Mouse (Mus musculus) liver, embryonic 12.5 days (tissue): Measurements from ENCODE around the gene 2610528A11Rik. TPM values are rescaled to one million over a fixed set of nuclear protein-coding genes. Genes with fewer than 3 reads are reported as not detected.

Experiments used
- ATAC-seq: fragments of 200-750 bp; cut with Nextera tagmentation; 2 replicates; pipeline ENCODE4 v1.8.0; 2017; ENCODE audit warnings: moderate number of reproducible peaks, mild to moderate bottlenecking, moderate library complexity
- H3K27ac ChIP-seq: fragments of 300-500 bp; sonication (generic); 2 replicates; pipeline ENCODE4 v1.5.1; 2016; ENCODE audit warnings: mild to moderate bottlenecking
- H3K27me3 ChIP-seq: fragments of 300-500 bp; sonication (generic); replicated peaks from 2 replicates; pipeline ENCODE4 v1.6.1; 2016; ENCODE audit warnings: mild to moderate bottlenecking, moderate library complexity
- H3K36me3 ChIP-seq: fragments of 300-500 bp; sonication (generic); 2 replicates; pipeline ENCODE4 v1.6.1; 2016; ENCODE audit warnings: mild to moderate bottlenecking, moderate library complexity
- H3K4me1 ChIP-seq: fragments of 300-500 bp; sonication (generic); 2 replicates; pipeline ENCODE4 v1.6.1; 2016
- H3K4me2 ChIP-seq: fragments of 300-500 bp; sonication (generic); 2 replicates; pipeline ENCODE4 v1.6.1; 2016; ENCODE audit warnings: mild to moderate bottlenecking, moderate library complexity
- H3K4me3 ChIP-seq: fragments of 300-500 bp; sonication (generic); 2 replicates; pipeline ENCODE4 v1.5.1; 2016; ENCODE audit warnings: mild to moderate bottlenecking, moderate library complexity
- H3K9ac ChIP-seq: fragments of 300-500 bp; sonication (generic); 2 replicates; pipeline ENCODE4 v1.6.1; 2016; ENCODE audit warnings: mild to moderate bottlenecking, moderate library complexity
- H3K9me3 ChIP-seq: fragments of 300-500 bp; sonication (generic); replicated peaks from 2 replicates; pipeline ENCODE4 v1.6.1; 2016; ENCODE audit warnings: mild to moderate bottlenecking, moderate library complexity
- WGBS: fragments of 180-500 bp; shearing (Covaris S2); methylation state at CpG from one replicate; pipeline ENCODE4 v1.1.7; 2016; ENCODE audit not compliant: insufficient replicate concordance; 5-methylcytosine and 5-hydroxymethylcytosine counted together
- polyA plus RNA-seq: library from polyadenylated mRNA; unstranded; fragments of >200 nt; fragmentation: Nextera tagmentation; extraction: Ambion mirVana; gene quantifications from 2 replicates; pipeline ENCODE4 v1.2.1, GENCODE M21; 2016

The 2610528A11Rik gene
- polyA plus RNA-seq, 1 experiment from 2014 or later = not detected

GRCm38 (mm10) chr14:37068516-37068915 is 45.3 kb downstream of the 2610528A11Rik start:
- WGBS = 16% methylated on average over 9 of the region's 9 CpGs
- H3K27ac ChIP-seq = no peak overlapping the region
- no peak overlapping the region for H3K4me2 ChIP-seq
- H3K9me3 ChIP-seq = no peaks in the 10 kb centered on the region
- H3K36me3 ChIP-seq = no peaks in the 10 kb centered on the region
- H3K9ac ChIP-seq = no peak overlapping the region
- ATAC-seq = no peak
- no peaks in the 10 kb centered on the region for H3K27me3 ChIP-seq
- H3K4me3 ChIP-seq = no peak overlapping the region
- no peaks in the 10 kb centered on the region for H3K4me1 ChIP-seq

- H3K4me3 ChIP-seq = no peak within 1 kb of the TSS
- no peaks in the 10 kb centered on the region for H3K27me3 ChIP-seq
- 55% methylated on average over 5 of the region's 5 CpGs for WGBS
- H3K9ac ChIP-seq = no peak within 1 kb of the TSS
- H3K4me2 ChIP-seq = no peak within 1 kb of the TSS
- no peak within 1 kb of the TSS for H3K27ac ChIP-seq
- no peaks in the 10 kb centered on the region for H3K36me3 ChIP-seq
- no peak for ATAC-seq
- no peaks in the 10 kb centered on the region for H3K4me1 ChIP-seq
- no peaks in the 10 kb centered on the region for H3K9me3 ChIP-seq
Observed at GRCm38 (mm10) chr14:37067629-37068028, 46.2 kb downstream of the 2610528A11Rik start, which contains the start of gene Lrit2. TSS of gene Lrit2 (plus strand) at chr14:37067929.

GRCm38 (mm10) chr14:37066636-37067035 is 47.2 kb downstream of the 2610528A11Rik start:
- H3K27ac ChIP-seq = no peak overlapping the region
- H3K4me2 ChIP-seq = no peak overlapping the region
- 42% methylated on average over 2 of the region's 2 CpGs for WGBS
- no peaks in the 10 kb centered on the region for H3K4me1 ChIP-seq
- H3K36me3 ChIP-seq = no peaks in the 10 kb centered on the region
- H3K4me3 ChIP-seq = no peak overlapping the region
- ATAC-seq = no peak
- H3K27me3 ChIP-seq = no peaks in the 10 kb centered on the region
- H3K9ac ChIP-seq = no peak overlapping the region
- no peaks in the 10 kb centered on the region for H3K9me3 ChIP-seq

GRCm38 (mm10) chr14:37064849-37065248 is 49.0 kb downstream of the 2610528A11Rik start:
- Histone ChIP-seq H3K9me3 (no peaks in the 10 kb centered on the region), H3K4me1 (no peaks in the 10 kb centered on the region), H3K27ac (no peak overlapping the region), H3K4me2 (no peak overlapping the region), H3K4me3 (no peak overlapping the region), H3K27me3 (no peaks in the 10 kb centered on the region), H3K9ac (no peak overlapping the region), H3K36me3 (no peaks in the 10 kb centered on the region)
- 42% methylated on average over 2 of the region's 2 CpGs for WGBS
- ATAC-seq = no peak

Other genes starting within 250 kb of the 2610528A11Rik start
- gene Ccser2, start 145.2 kb downstream of the 2610528A11Rik start, polyA plus RNA-seq = 6.5 and 7.6 TPM in 2 replicates
- gene Rgr, start 65.1 kb downstream of the 2610528A11Rik start, polyA plus RNA-seq = not detected in 2 replicates
- gene Lrit1, start 59.2 kb downstream of the 2610528A11Rik start, polyA plus RNA-seq = not detected in 2 replicates
- gene Lrit2, start 46.1 kb downstream of the 2610528A11Rik start, polyA plus RNA-seq = not detected in 2 replicates
- gene Cdhr1, start 15.7 kb downstream of the 2610528A11Rik start, polyA plus RNA-seq = not detected in 2 replicates
- gene Ghitm, start 21.2 kb upstream of the 2610528A11Rik start, polyA plus RNA-seq = 253 and 263 TPM in 2 replicates